Mouse (Mus musculus): ENCODE results near the gene Zdhhc15. TPM values are rescaled to one million over a fixed set of nuclear protein-coding genes. Genes with fewer than 3 reads are reported as not detected.

Gene Zdhhc15
- total and polyA plus RNA-seq, 2 experiments from 2014 or later, result 1.7 to 2.4 TPM

GRCm38 (mm10) chrX:104573946-104574345 lies 96.9 kb downstream of the Zdhhc15 start:
- no peak overlapping the region for H3K4me2 ChIP-seq (ENCODE audit: low read depth, low read length)
- no peak overlapping the region for H3K4me3 ChIP-seq (ENCODE audit: low read depth, low read length)
- DNase-seq (ENCODE audit: low spot score), result no peak
- no peaks in the 10 kb centered on the region for H3K9me3 ChIP-seq (replicated peaks; ENCODE audit: control insufficient read depth, low read length)
- no peak overlapping the region for H3K27ac ChIP-seq (ENCODE audit: low read depth)
- no peaks in the 10 kb centered on the region for H3K4me1 ChIP-seq (ENCODE audit: control insufficient read depth, insufficient read depth)
- TF ChIP-seq EP300 (IDR thresholded peaks at IDR 0.05; ENCODE audit: low read depth) (no peak), CTCF (IDR thresholded peaks at IDR 0.05; ENCODE audit: low read depth) (no peak)
- H3K27me3 ChIP-seq (ENCODE audit: control insufficient read depth, insufficient read depth, low read length), result no peaks in the 10 kb centered on the region
- no peaks in the 10 kb centered on the region for H3K36me3 ChIP-seq (replicated peaks; ENCODE audit: control insufficient read depth, insufficient read depth, low read length)
- no peak for ATAC-seq (ENCODE audit: insufficient read depth, low read depth)
- WGBS, result 62% methylated on average over 5 of the region's 5 CpGs
- H3K9ac ChIP-seq (replicated peaks; ENCODE audit: low read depth, low read length), result no peak overlapping the region

- Histone ChIP-seq H3K4me3 (ENCODE audit: low read depth, low read length) (no peak overlapping the region), H3K27ac (ENCODE audit: low read depth) (no peak overlapping the region), H3K4me1 (ENCODE audit: control insufficient read depth, insufficient read depth) (no peaks in the 10 kb centered on the region), H3K9me3 (replicated peaks; ENCODE audit: control insufficient read depth, low read length) (no peaks in the 10 kb centered on the region), H3K4me2 (ENCODE audit: low read depth, low read length) (no peak overlapping the region), H3K9ac (replicated peaks; ENCODE audit: low read depth, low read length) (no peak overlapping the region), H3K36me3 (replicated peaks; ENCODE audit: control insufficient read depth, insufficient read depth, low read length) (no peaks in the 10 kb centered on the region), H3K27me3 (ENCODE audit: control insufficient read depth, insufficient read depth, low read length) (no peaks in the 10 kb centered on the region)
- no peak for TF ChIP-seq CTCF (IDR thresholded peaks at IDR 0.05; ENCODE audit: low read depth)
- TF ChIP-seq EP300 (IDR thresholded peaks at IDR 0.05; ENCODE audit: low read depth), result no peak
- ATAC-seq (ENCODE audit: insufficient read depth, low read depth) (peak; percentile 36; the same call in 1 of the 2 replicates), DNase-seq (ENCODE audit: low spot score) (peak; percentile 24)
- 50% methylated on average over 3 of the region's 3 CpGs for whole genome bisulfite sequencing
These were observed 103.4 kb downstream of the Zdhhc15 start for GRCm38 (mm10) chrX:104567497-104567896.

- H3K9me3 ChIP-seq (replicated peaks; ENCODE audit: control insufficient read depth, low read length), result no peaks in the 10 kb centered on the region
- H3K36me3 ChIP-seq (replicated peaks; ENCODE audit: control insufficient read depth, insufficient read depth, low read length), result no peaks in the 10 kb centered on the region
- H3K27me3 ChIP-seq (ENCODE audit: control insufficient read depth, insufficient read depth, low read length), result peaks cover 5% of the 10 kb centered on the region; the same call in 1 of the 2 replicates
- no peak for ATAC-seq (ENCODE audit: insufficient read depth, low read depth)
- no peak overlapping the region for H3K4me3 ChIP-seq (ENCODE audit: low read depth, low read length)
- WGBS, result 85% methylated on average over 1 of the region's 1 CpGs
- H3K4me1 ChIP-seq (ENCODE audit: control insufficient read depth, insufficient read depth), result no peaks in the 10 kb centered on the region
- H3K27ac ChIP-seq (ENCODE audit: low read depth), result no peak overlapping the region
- no peak overlapping the region for H3K4me2 ChIP-seq (ENCODE audit: low read depth, low read length)
- DNase-seq (ENCODE audit: low spot score), result no peak
- TF ChIP-seq CTCF (IDR thresholded peaks at IDR 0.05; ENCODE audit: low read depth) (no peak), EP300 (IDR thresholded peaks at IDR 0.05; ENCODE audit: low read depth) (no peak)
- no peak overlapping the region for H3K9ac ChIP-seq (replicated peaks; ENCODE audit: low read depth, low read length)
These were observed 125.6 kb downstream of the Zdhhc15 start for GRCm38 (mm10) chrX:104545283-104545682.

GRCm38 (mm10) chrX:104543919-104544595 lies 126.8 kb downstream of the Zdhhc15 start:
- Histone ChIP-seq H3K9me3 (replicated peaks; ENCODE audit: control insufficient read depth, low read length) (no peaks in the 10 kb centered on the region), H3K4me1 (ENCODE audit: control insufficient read depth, insufficient read depth) (no peaks in the 10 kb centered on the region), H3K4me3 (ENCODE audit: low read depth, low read length) (no peak overlapping the region), H3K27ac (ENCODE audit: low read depth) (no peak overlapping the region), H3K9ac (replicated peaks; ENCODE audit: low read depth, low read length) (no peak overlapping the region), H3K36me3 (replicated peaks; ENCODE audit: control insufficient read depth, insufficient read depth, low read length) (no peaks in the 10 kb centered on the region), H3K4me2 (ENCODE audit: low read depth, low read length) (no peak overlapping the region), H3K27me3 (ENCODE audit: control insufficient read depth, insufficient read depth, low read length) (peaks cover 5% of the 10 kb centered on the region; the same call in 1 of the 2 replicates)
- DNase-seq (ENCODE audit: low spot score) (no peak), ATAC-seq (ENCODE audit: insufficient read depth, low read depth) (no peak)
- WGBS, result 66% methylated on average over 4 of the region's 4 CpGs
- TF ChIP-seq EP300 (IDR thresholded peaks at IDR 0.05; ENCODE audit: low read depth) (no peak), CTCF (IDR thresholded peaks at IDR 0.05; ENCODE audit: low read depth) (no peak)

GRCm38 (mm10) chrX:104542635-104543034 lies 128.2 kb downstream of the Zdhhc15 start:
- H3K4me2 ChIP-seq (ENCODE audit: low read depth, low read length), result no peak overlapping the region
- H3K27ac ChIP-seq (ENCODE audit: low read depth), result no peak overlapping the region
- H3K9me3 ChIP-seq (replicated peaks; ENCODE audit: control insufficient read depth, low read length), result no peaks in the 10 kb centered on the region
- H3K27me3 ChIP-seq (ENCODE audit: control insufficient read depth, insufficient read depth, low read length), result peaks cover 5% of the 10 kb centered on the region; the same call in 1 of the 2 replicates
- ATAC-seq (ENCODE audit: insufficient read depth, low read depth) (no peak), DNase-seq (ENCODE audit: low spot score) (no peak)
- WGBS, result 74% methylated on average over 4 of the region's 4 CpGs
- TF ChIP-seq CTCF (IDR thresholded peaks at IDR 0.05; ENCODE audit: low read depth) (no peak), EP300 (IDR thresholded peaks at IDR 0.05; ENCODE audit: low read depth) (no peak)
- no peaks in the 10 kb centered on the region for H3K36me3 ChIP-seq (replicated peaks; ENCODE audit: control insufficient read depth, insufficient read depth, low read length)
- no peak overlapping the region for H3K4me3 ChIP-seq (ENCODE audit: low read depth, low read length)
- H3K4me1 ChIP-seq (ENCODE audit: control insufficient read depth, insufficient read depth), result no peaks in the 10 kb centered on the region
- no peak overlapping the region for H3K9ac ChIP-seq (replicated peaks; ENCODE audit: low read depth, low read length)

GRCm38 (mm10) chrX:104501765-104502164 lies 169.1 kb downstream of the Zdhhc15 start:
- H3K9me3 ChIP-seq (replicated peaks; ENCODE audit: control insufficient read depth, low read length), result no peaks in the 10 kb centered on the region
- DNase-seq (ENCODE audit: low spot score), result no peak
- WGBS, result 87% methylated on average over 5 of the region's 5 CpGs
- TF ChIP-seq CTCF (IDR thresholded peaks at IDR 0.05; ENCODE audit: low read depth) (no peak), EP300 (IDR thresholded peaks at IDR 0.05; ENCODE audit: low read depth) (no peak)
- no peak overlapping the region for H3K4me3 ChIP-seq (ENCODE audit: low read depth, low read length)
- no peaks in the 10 kb centered on the region for H3K27me3 ChIP-seq (ENCODE audit: control insufficient read depth, insufficient read depth, low read length)
- H3K36me3 ChIP-seq (replicated peaks; ENCODE audit: control insufficient read depth, insufficient read depth, low read length), result peaks cover under 1% of the 10 kb centered on the region; the same call in 1 of the 2 replicates
- no peak overlapping the region for H3K9ac ChIP-seq (replicated peaks; ENCODE audit: low read depth, low read length)
- no peak overlapping the region for H3K4me2 ChIP-seq (ENCODE audit: low read depth, low read length)
- H3K4me1 ChIP-seq (ENCODE audit: control insufficient read depth, insufficient read depth), result no peaks in the 10 kb centered on the region
- no peak overlapping the region for H3K27ac ChIP-seq (ENCODE audit: low read depth)
- ATAC-seq (ENCODE audit: insufficient read depth, low read depth), result no peak
